Mouse (Mus musculus) hindlimb bud, embryonic 11.5 days (tissue): ENCODE results near the gene Man2a2.
"Not testable (repeated sequence)": the region's sequence is repeated elsewhere in the genome, so short reads cannot be mapped to it uniquely, and the experiment has no call there.

ENCODE experiments used
- DNase-seq: peaks from one replicate; pipeline ENCODE4 v3.0.0-alpha.2; 2012; ENCODE audit warnings: low read depth, low spot score; ENCODE audit errors: extremely low spot score

The Man2a2 gene

GRCm38 (mm10) chr7:80400571-80400970 lies 29.4 kb upstream of the Man2a2 start:
- DNase-seq, result no peak

GRCm38 (mm10) chr7:80400099-80400498 lies 28.9 kb upstream of the Man2a2 start:
- no peak for DNase-seq

- no peak for DNase-seq
Observed at GRCm38 (mm10) chr7:80398654-80399444, 27.7 kb upstream of the Man2a2 start.

DNA sequence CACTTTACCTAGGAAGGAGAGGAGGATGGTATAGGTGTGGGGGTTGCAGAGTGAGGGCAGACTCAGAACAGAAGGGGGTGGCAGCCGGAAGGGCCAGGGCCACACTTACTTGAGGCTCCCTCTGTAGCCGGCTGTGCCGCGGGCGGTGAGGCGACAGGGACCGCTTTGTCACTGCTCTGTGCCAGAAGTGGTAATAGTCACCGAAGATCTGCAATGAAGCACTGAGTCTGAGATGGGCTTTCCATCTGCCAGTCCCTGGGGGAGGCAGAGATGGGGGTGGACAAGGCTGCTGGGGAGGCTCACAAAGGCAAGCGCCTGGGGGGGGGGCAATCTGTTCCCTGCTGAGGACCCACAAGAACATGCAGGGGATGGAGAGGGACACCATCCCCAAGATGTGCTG lies 26.8 kb upstream of the Man2a2 start:
- DNase-seq, result no peak

GRCm38 (mm10) chr7:80396427-80396826 lies 25.3 kb upstream of the Man2a2 start:
- not testable (repeated sequence) for DNase-seq

DNA sequence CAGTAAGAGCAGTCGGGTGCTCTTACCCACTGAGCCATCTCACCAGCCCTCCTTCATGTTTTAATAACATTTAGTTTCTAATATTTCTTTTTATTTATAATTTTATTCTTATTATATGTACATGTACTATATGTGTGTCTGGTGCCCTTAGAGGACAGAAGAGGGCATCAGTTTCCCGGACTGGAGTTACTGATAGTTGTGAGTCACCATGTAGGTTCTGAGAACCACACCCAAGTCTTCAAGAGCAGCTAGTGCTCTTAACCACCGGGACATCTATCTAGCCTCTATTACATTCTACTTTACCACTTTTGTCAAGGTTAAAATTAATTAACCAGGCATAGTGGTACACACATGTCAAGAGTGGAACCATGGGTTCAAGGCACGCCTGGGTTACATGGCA lies 23.4 kb upstream of the Man2a2 start:
- no peak for DNase-seq

- DNase-seq, result no peak
Observed at GRCm38 (mm10) chr7:80392119-80392518, 20.9 kb upstream of the Man2a2 start.

DNA sequence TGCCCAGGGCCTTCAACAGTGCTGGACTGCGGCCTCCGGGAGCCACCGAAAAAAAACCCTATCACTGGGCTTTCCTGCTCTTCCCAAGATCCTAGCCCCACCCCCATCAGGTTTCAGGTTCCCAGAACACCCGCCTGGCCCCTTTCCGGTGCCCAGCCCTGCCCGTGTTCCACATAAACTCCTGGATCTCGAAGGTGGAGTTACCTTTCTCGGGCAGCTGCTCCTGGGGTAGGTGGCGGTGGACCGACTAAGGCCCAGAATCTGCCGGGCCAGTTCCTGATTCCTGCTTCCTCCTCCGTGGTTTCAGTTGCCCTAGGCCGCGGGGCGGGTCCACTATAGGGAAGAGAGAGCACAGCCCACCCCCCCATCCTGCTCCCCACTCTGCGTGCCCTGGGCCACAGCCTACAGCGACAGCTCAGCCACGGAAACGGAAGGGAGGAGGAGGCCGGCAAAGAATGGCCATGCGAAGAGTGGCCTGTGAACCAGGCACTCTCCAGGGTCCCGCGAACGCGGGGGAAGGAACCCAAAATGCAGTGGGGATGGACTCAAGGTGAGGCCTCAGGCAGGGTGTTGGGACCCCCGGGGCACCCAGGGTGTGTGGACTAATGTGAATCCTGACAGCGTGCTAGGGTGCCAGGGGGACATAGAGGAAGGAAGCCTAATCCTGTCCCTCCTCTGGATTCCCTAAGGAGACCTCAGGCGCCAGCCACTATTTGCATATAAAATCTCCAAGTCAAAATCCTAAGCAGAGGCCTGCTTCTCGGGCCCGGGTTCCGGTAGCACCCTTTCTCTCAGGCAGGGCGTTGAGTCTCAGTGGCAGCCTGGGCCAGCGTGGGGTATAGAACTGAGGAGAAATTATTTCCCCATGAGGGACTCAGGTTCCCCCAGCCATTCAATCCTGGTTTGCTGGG lies 16.7 kb upstream of the Man2a2 start, which contains the start of gene Fes:
TSS of gene Fes (minus strand) at position 314 of the 911 bp plus-strand sequence.
- DNase-seq, result no peak

- no peak for DNase-seq
Observed at GRCm38 (mm10) chr7:80387033-80387632, 16.0 kb upstream of the Man2a2 start.

DNA sequence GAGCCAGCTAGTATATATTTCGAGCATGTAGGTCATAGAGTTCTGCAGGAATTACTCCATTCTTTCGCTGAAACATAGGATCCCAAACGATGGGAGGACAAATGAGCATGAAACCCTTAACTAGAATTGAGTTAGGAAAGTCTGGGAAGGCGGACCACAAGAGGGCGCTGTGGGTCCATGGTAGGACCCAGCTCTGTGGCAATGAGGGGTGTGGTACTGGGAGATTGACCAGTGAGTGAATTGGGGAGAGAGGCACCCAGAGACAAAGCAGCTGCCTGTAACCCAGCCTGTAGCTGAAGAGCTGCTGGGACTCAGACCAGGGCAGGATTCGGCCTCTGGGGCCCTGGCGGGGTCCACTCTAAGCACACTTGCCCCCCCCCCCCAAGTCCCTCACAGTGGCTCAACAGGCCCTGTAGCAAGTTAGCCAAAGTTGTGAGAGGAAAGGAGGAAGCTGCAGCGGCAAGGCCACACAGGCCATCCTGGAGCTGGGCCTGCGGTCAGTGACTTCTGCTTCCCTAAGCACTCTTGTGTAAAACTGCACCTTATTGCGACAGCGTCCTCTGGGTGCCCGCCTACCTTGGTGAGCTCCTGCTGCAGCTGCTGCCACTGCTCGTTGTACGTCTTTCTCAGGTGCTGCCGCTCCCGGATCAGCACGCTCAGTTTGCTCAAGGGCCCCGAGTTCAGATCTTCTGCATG lies 15.2 kb upstream of the Man2a2 start:
- peak; percentile 88 for DNase-seq

DNA sequence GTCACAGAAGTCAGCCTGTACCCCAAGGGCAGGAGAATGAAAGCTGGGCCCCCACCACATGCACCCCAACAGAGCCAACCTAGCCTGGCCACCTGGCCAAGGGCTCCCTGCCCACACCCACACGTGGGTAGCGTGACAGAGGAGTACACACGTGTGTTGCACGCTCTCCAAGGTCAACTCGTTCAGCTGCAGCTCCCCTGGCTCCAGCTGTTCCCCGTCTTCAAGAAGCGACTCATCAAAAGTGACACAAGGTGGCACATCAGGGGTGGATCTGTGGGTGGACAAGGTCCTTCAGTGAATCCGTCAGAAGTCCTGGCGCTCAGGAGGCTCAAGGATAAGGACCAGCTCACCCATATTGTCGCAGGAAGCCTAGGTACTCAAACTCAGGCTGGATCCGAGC lies 11.7 kb upstream of the Man2a2 start:
- no peak for DNase-seq

GRCm38 (mm10) chr7:80379531-80379930 lies 8.4 kb upstream of the Man2a2 start:
- DNase-seq, result no peak

DNA sequence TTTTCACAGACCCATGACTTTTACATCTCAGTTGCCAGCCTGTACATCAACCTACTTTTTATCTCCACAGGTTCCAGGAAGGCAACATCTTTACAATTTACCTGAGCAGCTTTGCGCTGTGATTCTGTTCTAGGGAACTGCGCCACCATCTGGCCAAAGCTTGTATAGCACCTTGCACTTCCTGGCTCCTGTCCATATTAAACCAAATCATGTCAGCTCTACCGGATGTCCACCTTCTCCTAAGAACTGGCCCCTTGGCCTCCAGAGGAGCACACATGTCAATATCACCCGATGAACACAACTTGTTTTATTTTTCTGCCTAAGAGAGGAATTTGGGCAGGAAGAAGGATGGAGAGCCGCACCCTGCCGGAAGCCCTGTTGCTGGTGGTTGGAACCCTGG lies 6.3 kb upstream of the Man2a2 start:
- no peak for DNase-seq

- DNase-seq, result no peak
Observed at GRCm38 (mm10) chr7:80376192-80376591, 5.0 kb upstream of the Man2a2 start.

GRCm38 (mm10) chr7:80375376-80376039 lies 4.3 kb upstream of the Man2a2 start:
- no peak for DNase-seq

DNA sequence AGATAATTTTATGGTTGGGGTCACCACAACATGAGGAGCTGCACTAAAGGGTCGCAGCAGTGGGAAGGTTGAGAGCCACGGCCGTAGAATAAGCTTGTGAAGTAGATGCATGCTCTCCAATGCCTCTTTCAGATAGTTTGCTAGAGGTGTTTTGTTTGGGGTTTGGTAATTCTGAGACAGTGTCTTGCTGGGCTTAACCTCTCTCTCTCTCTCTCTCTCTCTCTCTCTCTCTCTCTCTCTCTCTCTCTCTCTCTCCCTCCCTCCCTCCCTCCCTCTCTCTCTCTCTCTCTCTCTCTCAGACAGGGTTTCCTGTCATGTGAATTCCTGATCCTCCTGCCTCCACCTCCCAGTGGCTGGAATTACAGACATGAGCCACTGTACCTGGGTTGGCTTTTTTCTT lies 3.6 kb upstream of the Man2a2 start:
- no peak for DNase-seq

DNA sequence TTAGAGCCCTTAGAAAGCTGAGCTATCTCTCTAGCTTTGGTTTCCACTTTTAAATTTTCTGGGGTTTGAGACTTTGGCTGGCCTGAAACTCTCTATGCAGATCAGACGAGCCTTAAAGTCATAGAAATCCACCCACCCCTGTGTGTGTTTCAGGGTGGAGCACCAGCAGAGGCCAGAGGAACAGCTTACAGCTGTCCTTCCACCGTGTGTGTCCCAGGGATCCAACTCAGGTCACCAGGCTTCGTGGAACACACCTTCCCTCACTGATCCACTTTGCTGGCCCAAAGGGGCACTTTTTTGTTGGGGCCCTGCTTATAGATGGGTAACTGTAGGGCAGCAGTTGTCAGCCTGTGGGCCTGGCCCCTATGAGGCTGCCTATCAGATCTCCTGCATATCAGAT lies 3.1 kb upstream of the Man2a2 start:
- no peak for DNase-seq

DNA sequence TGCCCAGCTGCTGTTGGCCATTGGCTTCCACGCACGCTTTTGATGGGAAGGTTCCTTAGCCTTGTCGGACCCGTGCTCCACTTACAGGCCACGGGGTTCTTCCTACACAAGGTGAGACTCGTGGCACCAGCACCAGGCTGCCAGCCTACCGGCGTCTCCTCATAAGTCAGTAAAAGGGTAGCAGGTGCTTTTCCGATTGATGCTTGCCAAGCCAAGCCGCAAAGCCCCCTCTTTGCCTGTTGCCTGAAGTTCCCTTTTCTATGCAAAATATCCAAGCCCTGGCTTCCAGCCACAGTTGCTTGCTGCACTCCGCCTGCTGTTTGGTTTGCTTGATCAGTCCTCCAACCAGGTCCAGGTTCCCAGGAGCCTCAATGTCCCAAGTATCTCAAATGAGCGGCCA lies 2.7 kb upstream of the Man2a2 start:
- no peak for DNase-seq

- no peak for DNase-seq
Observed at GRCm38 (mm10) chr7:80373352-80373751, 2.2 kb upstream of the Man2a2 start.

GRCm38 (mm10) chr7:80372667-80373066 lies 1.5 kb upstream of the Man2a2 start:
- DNase-seq, result no peak
